Mouse (Mus musculus) skeletal muscle tissue, adult 2 months (tissue): ENCODE results near the gene Hcar1.

Experiments
- DNase-seq: peaks from one replicate; pipeline ENCODE4 v3.0.0-alpha.2; 2012; ENCODE audit warnings: low read depth, low spot score

Gene Hcar1

GRCm38 (mm10) chr5:123863934-123864333 lies 15.9 kb downstream of the Hcar1 start:
- DNase-seq: no peak

GRCm38 (mm10) chr5:123862374-123863350 lies 17.2 kb downstream of the Hcar1 start:
- DNase-seq: peak; percentile 21

- DNase-seq: no peak
Observed at GRCm38 (mm10) chr5:123858798-123859197, 21.0 kb downstream of the Hcar1 start.

GRCm38 (mm10) chr5:123854511-123854910 lies 25.3 kb downstream of the Hcar1 start:
- no peak for DNase-seq

- no peak for DNase-seq
Observed at GRCm38 (mm10) chr5:123853877-123854504, 25.8 kb downstream of the Hcar1 start.

GRCm38 (mm10) chr5:123851398-123851797 lies 28.4 kb downstream of the Hcar1 start:
- no peak for DNase-seq

- no peak for DNase-seq
Observed at GRCm38 (mm10) chr5:123844316-123844715, 35.5 kb downstream of the Hcar1 start.

- DNase-seq: no peak
Observed at GRCm38 (mm10) chr5:123843816-123844215, 36.0 kb downstream of the Hcar1 start.

GRCm38 (mm10) chr5:123842935-123843282 lies 36.9 kb downstream of the Hcar1 start:
- no peak for DNase-seq

- DNase-seq: no peak
Observed at GRCm38 (mm10) chr5:123842221-123842934, 37.4 kb downstream of the Hcar1 start.

GRCm38 (mm10) chr5:123837371-123837770 lies 42.4 kb downstream of the Hcar1 start:
- no peak for DNase-seq

GRCm38 (mm10) chr5:123834836-123835235 lies 45.0 kb downstream of the Hcar1 start:
- no peak for DNase-seq

GRCm38 (mm10) chr5:123832309-123832708 lies 47.5 kb downstream of the Hcar1 start:
- no peak for DNase-seq

GRCm38 (mm10) chr5:123827659-123828091 lies 52.1 kb downstream of the Hcar1 start:
- peak; percentile 26 for DNase-seq
